Mouse (Mus musculus): ENCODE results near the gene Ptgs1. TPM values are rescaled to one million over a fixed set of nuclear protein-coding genes. Genes with fewer than 3 reads are reported as not detected.

The Ptgs1 gene
- total RNA-seq, 2 experiments from 2014 or later = 11.8 to 13.0 TPM

GRCm38 (mm10) chr2:36281138-36281537 is 50.9 kb downstream of the Ptgs1 start:
- DNase-seq (ENCODE audit: extremely low spot score in 1 of 2, low spot score in 2 of 2) = no peak
- intact Hi-C loops (cut with DNase I) = no loop called here

- no peak for DNase-seq (ENCODE audit: extremely low spot score in 1 of 2, low spot score in 2 of 2)
- intact Hi-C loops (cut with DNase I) = no loop called here
These were observed 52.1 kb downstream of the Ptgs1 start for GRCm38 (mm10) chr2:36282301-36282700.

Other genes with a start within 250 kb of the Ptgs1 start
- gene Ndufa8, start 181.0 kb upstream of the Ptgs1 start, total RNA-seq (2021) = 100 to 1,000 TPM; 167 to 177 TPM
- 1 to 10 TPM; 1.0 to 1.6 TPM for gene Morn5, start 181.0 kb upstream of the Ptgs1 start, total RNA-seq (2021)
- gene Lhx6, start 125.0 kb upstream of the Ptgs1 start, total RNA-seq (2021) = 10 to 100 TPM; 26.1 to 29.5 TPM
- gene Mrrf, start 94.0 kb upstream of the Ptgs1 start, total RNA-seq (2021) = 10 to 100 TPM; 16.1 to 17.3 TPM
- gene Rbm18, start 93.7 kb upstream of the Ptgs1 start, total RNA-seq (2021) = 10 to 100 TPM; 53.4 to 54.7 TPM
- not detected for gene Olfr338, start 143.1 kb downstream of the Ptgs1 start, total RNA-seq (2021)
- gene Olfr339, start 188.5 kb downstream of the Ptgs1 start, total RNA-seq (2021) = not detected
- not detected for gene Olfr340, start 222.2 kb downstream of the Ptgs1 start, total RNA-seq (2021)

Measured in left cerebral cortex, postnatal 10 days (tissue).